Mouse (Mus musculus) lung, postnatal 4 days (tissue): ENCODE measurements at regions not wholly inside any gene's neighbourhood (a gene's known extent, or its start where the extent isn't known, plus 50 kb on each side); places are given as distances from the start of the nearest gene placed in this dataset.

Experiments
- DNase-seq, 2 experiments: peaks; one replicate each; pipeline ENCODE4 v3.0.0; 2021

DNA sequence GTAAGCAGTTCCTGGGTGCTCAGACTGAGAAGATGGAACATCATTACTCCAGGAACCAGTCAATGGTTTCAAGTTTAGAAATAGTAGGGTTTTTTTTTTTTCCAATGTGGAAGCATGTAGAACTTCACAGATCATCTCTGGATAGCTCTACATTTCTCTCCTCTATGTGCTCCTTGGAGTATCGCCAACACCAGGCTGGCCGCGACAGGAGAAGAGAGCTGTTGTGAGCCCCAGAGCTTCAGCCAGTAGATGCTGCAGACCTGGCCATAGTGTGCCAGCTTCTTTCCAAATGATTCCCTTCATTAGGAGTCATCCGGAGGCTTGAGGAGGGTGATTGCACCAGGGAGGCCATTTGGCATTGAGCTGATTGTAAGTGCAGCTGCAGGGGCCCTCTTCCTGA, 322.6 kb upstream of the Thsd7b start:
- no peak for DNase-seq

DNA sequence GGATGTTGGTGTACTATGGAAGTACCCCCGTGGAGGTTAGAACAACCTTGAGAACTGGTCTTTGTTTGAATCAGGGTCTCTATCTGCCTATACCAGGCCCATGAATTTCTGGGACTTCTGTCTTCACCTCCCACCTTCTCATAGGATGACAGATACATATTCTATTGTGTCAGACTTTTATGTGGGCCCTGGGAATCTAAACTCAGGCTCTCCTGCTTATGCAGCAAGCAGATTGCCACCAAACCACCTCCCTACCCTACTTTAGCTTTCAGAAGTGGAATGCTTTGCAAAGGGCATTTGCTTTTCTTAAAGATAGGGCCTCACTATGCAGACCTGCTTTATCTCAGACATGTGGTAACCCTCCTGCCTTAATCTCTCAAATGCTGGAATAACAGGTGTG, 322.7 kb upstream of the Cxcr4 start:
- no peak for DNase-seq

DNA sequence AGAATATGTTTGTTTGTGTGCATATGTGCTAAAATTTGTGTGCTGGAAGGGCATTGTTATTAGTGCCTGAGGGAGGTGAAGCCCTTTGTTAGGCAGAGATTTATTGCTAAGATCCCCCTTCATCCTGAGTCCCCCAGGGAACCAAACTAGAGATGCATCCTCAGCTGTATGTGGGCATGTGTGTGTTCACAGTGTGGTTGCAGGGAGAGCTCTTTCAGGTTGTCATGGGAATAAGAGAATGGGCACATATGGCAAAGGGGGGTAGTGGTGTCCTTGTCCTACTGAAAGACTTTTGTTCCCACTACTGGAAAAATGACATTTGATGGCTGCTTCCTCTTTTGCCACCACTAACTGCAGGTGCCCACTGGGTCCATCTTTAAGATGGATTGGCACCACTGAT, 320.4 kb upstream of the Cxcr4 start:
- no peak for DNase-seq

DNA sequence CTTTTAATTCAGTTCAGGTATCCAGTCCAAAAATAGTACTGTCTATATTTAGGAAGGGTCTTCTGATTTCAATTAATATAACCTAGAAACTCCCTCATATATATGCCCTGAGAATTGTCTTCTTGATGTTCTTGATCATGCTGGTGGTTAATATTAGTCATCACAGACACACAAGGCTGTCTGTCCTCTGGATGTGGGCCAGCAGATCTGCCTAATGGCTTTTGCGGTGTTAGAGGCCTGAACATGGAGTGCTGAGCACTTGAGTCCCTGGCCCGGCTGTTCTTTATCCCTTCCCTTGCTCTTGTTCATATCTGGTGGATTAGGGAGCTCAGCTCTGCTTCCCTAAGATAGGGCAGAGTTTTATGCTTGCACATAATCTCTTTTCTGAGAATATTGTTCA, 315.5 kb upstream of the Cxcr4 start:
- DNase-seq, result no peak

DNA sequence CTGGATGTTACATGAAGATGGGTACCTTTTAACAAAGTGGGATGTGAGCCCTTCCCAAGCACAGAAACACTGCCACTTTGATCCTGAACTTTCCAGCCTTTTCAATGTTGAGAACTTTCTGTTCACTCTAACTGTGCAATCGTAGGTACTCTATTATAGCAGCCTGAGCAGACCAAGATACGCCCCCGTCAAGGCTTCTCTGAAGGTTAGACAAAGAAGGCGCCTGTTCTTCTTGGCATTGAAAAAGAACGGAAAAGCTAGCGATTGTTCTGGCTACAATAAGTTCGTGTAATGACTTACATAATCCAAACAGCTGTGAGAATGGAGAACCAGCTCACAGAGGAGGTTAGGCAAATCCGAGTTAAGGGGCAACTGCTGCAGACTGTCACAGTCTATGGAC, 305.9 kb upstream of the Cxcr4 start:
- no peak for DNase-seq

DNA sequence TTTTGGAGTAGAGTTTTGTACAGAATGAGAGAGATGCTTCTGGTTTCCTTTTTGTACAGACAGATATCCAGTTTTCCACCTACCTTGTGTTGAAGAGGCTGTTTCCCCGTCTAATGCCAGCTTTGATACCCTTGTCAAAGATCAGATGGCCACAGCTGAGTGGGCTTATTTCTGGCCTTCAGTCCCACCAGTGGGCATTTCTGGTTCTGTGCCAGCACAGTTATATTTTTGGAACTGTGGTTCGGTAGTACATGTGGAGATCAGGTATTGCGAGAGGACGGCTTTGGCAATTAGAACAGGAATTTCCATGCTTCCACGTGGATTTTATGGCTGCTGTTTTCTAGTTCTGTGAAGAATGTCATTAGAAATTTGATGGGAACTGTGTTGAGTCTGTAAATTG, 302.5 kb upstream of the Cxcr4 start:
- DNase-seq, result no peak

DNA sequence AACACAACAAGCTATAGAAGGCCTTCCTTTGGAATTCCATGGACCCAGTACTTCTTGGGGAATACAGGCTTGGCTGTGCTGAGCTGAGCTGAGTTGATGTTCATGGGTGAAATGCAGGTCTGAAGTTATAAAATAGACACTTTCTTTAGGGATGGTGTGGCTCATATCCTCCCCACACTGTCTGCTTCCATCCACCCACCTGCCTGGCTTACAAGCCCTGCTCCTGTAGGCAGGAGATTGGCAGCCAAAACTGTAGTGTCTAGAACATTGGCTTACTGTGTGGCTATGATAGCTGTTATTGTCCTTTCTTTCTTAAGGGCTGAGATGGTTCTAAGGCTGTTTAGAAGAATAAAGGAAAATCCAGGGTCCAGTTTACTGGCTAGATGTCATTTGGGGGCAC, 286.2 kb upstream of the Cxcr4 start:
- DNase-seq, result no peak

DNA sequence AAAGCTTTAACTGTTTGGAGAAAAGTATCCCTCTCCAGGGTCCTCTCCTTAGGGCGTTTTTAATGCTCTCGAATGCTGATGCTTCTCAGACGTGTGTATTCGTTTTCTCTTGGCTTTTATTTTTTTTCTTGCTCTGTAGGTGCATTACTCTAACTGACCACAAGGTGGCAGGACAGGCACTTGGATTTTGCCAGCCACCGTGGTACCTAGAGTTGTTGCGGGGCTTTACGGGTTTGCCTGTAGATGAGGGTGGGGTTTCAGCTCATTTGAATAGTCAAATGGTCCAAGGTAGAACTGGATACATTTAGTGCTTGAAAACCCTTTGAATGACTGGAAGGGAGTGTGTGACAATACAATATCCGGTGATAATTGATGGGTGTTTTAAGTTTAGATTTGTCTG, 283.2 kb upstream of the Cxcr4 start:
- DNase-seq, result peak in 1 of 2 experiments; percentile 40

DNA sequence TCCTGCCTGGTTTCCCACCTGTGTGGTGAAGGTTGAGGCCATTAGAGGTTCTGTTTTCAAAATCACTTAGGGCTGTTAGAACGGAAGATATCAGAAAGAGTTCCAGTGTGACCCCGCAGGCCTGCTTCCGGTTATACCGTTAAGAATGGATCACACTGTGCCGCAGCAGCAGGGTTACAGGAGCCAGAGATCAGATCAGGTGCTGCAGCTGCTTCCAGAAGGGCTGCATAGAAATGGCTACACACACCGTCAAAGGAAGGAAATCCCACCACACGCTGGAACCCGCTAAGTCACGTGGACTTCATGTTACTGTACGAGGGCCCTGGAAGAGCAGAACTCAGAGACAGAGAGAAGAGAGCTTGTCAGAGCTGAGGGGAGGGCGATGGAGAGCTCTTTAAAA, 282.1 kb upstream of the Cxcr4 start:
- no peak for DNase-seq

DNA sequence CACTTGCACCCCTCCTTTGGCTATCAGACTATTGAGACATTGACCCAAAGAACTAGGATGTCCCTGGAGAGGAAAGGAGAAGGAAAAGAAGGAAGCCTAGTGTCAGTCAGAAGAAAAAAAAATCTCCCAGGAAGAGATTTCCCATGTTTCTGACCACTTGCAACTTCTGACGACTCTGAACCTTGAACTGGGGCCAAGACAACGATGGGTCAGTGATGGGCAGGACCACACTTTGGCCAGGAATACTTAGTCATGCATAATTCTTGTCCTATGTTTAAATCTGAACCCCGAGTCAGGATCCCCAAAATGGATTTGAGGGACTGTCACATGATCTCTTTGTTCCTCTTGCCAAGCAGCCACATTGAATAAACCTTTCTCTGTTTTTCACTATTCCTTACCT, 276.7 kb upstream of the Cxcr4 start:
- no peak for DNase-seq

DNA sequence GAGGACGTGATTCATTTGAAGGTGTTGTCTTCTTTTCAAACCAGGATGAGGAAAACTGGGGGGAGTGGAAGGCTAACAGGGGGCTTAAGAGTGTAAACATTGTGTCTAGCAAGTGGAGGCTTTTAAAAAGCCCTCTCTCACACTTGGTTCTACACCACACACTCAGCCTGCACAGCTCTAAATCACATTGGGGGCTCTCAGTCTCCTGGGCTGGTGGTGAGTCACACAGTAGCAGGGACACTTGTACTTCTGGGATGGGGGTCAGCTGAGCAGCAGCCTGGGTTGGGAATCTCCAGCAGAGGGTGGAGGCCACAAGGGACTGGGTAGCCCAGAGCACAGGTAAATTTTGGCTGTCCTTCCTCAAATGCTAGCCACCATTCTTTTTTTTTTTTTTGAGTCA, 268.4 kb upstream of the Cxcr4 start:
- DNase-seq, result no peak

DNA sequence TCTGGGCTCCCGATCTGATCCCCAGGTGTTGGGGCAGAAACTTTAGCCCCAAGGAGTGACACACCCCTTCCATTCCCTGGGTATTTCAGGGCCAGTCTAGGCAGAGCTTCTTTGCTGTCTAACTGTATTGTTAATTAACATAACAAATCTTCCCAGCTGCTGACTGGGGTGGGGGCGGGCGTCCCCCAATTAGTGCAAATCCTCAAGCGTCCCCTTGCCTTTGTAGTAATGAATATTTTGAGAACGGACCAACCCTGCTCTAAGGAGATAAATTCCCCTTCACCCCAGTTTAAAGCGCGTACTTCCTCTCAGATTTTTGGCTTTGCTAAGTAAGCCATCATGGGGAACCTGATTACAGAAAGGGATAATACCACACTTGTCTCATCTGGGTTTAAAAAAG, 268.0 kb upstream of the Cxcr4 start:
- no peak for DNase-seq

DNA sequence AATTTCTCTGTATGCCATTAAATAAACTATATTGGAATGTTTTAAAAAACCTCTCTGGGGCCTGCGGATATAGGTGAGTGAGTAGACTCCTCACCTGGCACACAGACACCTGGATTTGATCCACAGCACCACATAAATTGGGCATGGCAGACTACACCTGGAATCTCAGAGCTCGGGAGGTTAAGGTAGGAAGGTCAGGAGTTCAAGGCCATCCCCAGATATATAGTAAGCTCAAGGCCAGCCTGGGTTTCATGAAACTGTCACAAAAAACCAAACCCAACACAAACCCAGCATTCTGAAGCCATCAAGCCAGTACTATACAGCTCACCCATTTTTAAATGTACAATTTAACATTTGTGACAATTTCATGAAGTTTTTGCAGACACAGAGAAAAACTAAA, 266.6 kb upstream of the Cxcr4 start:
- no peak for DNase-seq

DNA sequence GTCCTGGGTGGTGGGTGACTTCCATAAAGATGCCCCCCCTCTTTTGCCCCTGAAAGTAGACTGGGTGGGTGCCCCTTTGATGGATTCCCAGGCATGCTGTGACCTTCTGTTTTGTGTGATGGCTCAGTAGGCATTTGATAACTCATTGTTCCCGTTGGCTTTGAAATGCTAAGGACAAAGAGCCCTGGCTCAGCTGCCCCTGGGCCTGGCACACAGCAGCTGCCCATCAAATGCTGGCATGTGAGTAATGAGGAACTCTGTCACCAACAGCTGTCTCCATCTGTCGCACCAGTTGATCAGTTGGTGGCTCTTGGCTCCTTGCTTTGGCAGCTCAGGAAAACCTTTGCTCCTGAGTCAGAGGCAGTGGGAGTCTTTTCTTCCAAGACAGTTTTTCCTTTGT, 264.8 kb upstream of the Cxcr4 start:
- DNase-seq, result peak in 1 of 2 experiments; percentile 23

DNA sequence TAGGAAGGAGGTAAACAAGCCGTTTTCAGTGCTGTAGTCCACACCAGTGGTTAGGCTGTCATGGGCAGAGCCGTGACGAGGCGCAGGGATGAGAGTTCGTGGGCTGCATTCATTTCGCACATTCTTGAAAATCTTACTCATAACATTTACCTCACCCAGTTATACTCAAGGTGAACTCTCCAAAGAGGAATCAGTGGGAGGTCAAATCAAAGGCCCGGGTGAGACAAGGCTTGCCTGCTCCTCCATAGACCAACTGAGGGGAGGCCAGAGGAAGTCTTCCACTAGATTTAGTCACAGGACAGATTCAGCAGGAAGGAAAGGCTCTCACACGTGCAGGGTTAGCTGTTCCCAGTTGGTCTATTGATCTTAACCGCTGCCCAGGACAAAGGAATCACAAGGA, 262.6 kb upstream of the Cxcr4 start:
- DNase-seq, result no peak

DNA sequence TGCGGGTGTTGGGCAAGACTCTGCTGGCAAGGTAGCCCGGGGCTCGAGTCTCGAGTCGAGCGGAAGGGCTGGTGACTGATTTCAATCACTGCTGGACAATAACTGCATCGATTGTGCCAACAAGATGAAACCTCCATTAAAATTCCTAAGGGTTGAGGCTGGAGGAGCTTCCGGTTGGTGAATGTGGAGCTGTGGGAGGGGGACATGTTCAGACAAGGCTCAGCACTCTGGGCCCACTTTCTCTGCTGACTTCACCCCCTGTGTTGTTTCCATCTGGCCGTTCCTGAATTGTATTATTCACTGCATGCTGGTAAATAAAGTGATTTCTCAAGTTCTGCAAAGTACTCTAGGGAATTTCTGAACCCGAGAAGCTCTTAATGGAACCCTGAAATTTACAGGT, 261.2 kb upstream of the Cxcr4 start:
- no peak for DNase-seq

DNA sequence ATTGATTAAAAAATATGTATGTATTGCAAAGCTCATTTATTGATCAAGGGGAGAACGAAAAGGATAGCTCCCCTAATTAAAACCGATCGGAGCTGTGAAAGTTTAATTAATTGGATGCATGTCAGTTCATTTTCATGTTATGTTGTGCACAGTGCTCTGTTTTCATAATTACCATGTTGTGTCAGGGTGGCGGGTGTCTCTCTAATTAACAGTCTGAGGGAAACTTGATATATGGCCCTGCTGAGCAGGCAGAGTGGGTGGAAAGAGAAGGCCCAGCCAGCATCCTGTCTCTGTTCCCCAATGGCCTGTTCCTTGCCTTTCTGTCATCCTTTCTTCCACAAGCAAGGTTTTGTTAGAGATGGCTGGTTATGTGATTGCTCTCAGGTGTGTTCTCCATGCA, 245.3 kb upstream of the Cxcr4 start:
- DNase-seq, result no peak

DNA sequence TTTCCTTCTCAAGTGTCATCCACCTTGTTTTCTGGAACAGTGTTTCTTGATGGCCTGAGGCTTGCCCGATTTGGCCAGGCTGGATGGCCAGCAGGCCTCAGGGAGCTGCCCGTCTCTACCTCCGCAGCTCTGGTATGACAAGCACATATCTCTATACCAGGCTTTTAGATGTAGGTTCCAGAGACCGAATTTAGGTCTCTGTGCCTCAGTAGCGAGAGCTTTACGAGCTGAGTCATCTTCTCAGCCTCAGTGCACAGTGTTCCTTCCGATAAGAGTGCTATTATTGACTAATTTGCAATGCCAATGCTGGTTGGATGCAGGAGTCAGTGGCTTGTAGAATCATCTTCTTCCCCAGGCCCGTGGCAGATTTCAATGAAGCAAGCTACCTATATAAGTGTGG, 243.4 kb upstream of the Cxcr4 start:
- no peak for DNase-seq

DNA sequence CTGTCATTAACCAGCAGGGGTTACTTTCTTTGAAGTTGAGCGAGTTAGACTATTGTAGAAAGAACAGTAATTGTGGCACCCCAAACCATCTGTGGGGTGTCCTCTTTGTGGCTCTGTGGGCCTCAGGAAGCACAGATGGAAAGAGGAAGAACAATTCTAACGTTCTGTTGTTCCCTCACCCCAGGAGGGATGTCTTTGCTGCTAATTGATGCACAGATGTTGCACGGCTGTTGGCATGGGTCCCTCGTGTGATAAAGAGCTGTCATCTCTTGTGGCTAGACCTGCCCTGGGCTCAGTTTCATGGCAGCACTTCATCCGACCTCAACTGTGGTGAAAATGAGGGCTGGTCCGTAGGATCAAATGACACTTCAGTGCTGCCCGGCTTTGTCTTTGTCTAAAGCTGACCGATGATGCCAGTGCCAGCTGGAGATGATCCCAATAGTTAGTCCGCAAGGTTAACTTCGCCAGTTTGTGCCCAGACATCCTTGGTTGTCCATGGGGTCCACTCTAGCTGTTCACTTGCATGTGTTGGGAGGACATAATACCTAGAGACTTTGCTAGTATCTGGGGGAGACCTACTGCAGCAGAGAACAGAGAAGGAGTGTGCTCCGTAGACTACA, 241.1 kb upstream of the Cxcr4 start:
- DNase-seq, result no peak

DNA sequence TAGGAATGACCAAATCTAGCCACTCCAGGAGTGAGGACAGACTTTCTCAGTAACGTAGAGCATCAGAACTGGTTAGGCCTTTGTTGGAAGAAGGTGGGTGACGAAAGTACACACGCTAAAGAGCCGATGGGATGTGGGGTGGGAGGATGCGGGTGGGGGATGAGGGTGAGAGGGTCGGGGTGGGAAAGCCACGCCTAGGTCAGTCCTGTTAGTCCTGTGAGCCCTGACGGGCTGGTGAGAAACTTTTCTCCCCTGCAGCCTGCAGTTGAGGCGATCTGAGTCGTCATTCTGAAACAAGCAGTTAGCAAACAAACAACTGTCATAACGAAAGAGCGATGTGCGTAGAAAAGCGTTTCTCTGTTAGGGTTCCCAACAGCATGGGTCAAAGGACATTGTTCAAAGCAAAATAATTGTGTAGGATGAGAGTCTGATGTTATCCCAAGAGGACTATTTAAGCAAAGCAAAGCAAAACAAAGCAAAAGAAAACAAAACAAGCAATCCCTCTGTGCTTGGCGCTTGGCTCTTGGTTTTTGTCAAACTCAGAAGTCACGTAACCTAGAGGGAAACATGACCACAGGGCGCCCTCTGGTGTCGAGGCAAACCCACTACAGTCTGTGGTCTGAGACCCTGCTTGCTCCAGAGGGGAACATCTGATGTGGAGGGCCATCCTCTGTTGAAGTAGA, 240.2 kb upstream of the Cxcr4 start:
- peak; percentile 81 to 90 for DNase-seq

DNA sequence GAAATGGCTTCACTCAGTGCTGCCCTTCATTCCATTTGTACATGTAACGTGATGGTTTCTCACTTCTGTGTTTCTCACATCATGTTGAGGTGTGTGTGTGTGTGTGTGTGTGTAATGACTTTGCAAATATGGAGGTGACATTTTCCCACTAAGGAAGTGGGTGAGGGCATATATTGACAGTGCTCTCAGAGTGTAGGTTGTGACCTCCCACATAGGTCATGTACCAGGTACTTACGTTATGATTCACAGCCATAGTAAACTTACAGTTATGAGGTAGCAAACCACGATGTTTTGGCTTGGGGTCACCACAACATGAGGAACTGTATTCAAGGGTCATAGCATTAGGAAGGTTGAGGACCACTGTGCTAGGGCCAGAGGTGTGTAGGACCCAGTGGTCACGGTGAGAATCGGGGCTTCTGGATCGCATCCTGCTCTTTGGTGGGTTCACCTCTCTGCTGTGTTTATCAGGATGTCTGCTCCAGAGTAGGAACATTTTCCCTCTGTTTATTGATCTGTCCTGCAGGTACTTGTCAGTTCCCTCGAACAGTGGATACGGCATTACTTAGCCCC, 238.7 kb upstream of the Cxcr4 start:
- no peak for DNase-seq

DNA sequence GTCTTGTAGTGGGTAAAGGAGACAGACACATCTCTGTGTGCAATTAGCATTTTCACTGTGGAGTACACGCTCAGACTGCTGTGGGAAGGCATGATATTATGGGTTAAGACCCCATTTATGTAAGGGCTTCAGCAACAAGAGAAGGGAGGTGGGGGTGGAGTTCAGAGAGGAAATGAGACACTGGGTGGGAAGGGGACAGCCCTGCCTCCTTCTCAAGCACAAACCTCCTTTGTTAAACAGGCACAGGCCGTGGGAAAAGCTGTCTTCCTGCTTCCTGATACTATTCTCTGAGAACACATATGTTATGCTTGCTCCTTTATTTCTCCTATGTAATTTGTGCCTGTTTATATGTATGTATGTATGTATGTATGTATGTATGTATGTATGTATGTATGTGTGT, 237.4 kb upstream of the Cxcr4 start:
- peak; percentile 18 to 28 for DNase-seq

DNA sequence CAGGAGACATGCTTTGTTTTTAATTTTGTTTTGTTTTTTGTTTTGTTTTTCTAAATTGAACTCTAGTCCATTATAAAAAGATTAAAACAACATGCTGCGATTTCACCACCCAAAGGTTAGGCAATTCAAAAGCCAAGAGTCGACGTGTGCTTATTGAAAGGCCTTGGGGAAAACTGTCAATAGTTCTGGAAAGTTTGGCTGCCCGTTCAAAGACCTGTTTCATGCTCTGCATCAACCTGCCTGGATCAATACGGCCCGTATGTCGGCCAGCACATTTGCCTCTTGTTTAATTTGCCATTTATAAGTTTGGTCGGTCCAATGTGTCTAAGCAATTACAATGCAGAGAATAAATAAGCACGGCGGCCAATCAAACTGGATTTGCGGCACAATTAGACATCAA, 234.3 kb upstream of the Cxcr4 start:
- no peak for DNase-seq

DNA sequence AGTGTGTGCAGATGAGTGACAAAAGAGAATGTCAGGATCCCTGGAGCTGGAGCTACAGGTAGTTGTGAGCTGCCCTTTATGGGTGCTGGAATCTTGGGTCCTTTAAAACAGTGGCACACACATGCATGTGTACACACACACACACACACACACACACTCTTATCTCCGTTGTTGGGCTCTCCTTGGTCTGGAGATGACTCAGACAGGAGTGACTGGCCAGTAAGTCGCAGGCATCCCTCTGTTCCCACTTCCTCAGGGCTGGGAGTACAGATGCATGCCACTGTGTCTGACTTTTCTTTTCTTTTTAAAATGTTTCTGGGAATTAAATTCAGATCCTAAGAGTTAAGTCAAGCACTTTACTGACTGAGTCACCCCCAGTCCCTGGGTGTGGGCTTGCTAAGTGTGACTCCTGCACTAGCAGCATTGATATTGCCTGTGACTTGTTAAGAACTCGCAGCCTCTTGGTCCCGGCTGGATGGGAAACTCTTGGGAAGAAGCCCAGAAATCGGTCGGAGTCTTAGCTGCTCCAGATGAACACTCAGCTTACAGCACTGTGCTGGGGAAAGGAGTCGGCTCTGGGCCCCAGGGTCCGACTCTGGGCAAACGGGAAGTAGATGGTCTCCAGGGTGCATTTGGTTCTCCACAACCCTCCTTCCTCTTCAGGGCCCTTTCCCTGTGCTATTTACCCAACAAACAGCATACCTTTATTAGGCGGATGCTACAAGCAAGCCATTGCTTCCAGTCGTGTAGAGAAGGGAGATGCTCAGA, 233.0 kb upstream of the Cxcr4 start:
- peak in 1 of 2 experiments; percentile 8 for DNase-seq
